Mouse (Mus musculus): Measurements from ENCODE around the gene Fam110a.

DNA sequence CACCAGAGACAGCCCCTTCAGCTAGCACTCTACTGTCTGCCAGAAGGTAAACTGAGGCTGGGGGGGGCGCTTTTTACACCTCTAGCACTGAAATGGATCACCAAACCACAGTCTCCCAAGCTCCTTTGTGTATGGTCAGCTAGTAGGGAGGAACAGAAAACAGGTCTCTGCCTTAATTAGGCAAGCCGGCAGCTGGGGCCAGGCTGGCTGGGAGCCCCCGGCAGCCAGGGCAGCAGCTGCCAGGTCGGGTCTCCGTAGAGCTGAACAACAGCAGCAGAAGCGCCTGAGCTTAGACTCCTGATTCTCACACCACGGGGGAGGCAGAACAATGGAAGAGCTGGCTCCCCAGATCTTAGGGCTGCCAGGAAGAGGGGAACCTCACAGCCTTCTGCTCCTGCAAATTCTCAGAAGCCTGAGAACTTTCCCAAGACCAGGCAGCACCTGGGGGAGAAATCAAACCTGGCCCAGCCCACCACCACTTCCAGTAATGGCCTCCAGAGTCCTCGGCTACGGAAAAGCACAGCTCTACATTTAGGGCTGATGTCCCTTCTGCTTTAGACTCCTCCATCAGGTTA lies 12.8 kb downstream of the Fam110a start:
- TF ChIP-seq CTCF (IDR thresholded peaks at IDR 0.05; ENCODE audit: borderline replicate concordance, insufficient read depth, low read length) (no peak), POLR2A (IDR thresholded peaks at IDR 0.05; ENCODE audit: low read depth, low read length) (no peak)

Measured in embryonic fibroblast, embryonic 13.5 days (primary cell).